Mouse (Mus musculus) CH12F3 (cell line): ENCODE measurements around the gene Bace1.
"Not testable (repeated sequence)": the region's sequence is repeated elsewhere in the genome, so short reads cannot be mapped to it uniquely, and the experiment has no call there.

Source experiments
- in situ Hi-C: fragments of 300-500 bp; cut with MboI; formaldehyde crosslinking; loops from 2 replicates; pipeline ENCODE4 v1.14.3; 2020; ENCODE audit warnings: low sequenced_read_pairs

Gene Bace1

DNA sequence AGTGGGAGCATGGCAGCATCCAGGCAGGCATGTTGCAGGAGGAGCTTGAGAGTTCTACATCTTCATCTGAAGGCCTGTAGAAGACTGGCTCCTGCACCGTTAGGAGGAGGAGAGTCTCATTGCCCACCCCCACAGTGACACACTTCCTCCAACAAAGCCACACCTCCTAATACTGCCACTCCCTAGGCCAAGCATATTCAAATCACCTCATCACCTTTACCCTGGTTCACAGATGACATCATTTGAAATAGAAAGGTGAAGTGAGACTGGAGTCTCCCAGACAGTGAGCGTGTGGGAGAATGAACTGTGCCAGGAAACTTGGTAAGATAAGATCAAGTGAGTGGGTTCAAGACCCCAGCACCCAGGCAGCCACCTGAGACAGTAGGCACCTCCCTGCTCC, 4.9 kb upstream of the Bace1 start:
- in situ Hi-C loops, result no loop called here

- in situ Hi-C loops, result no loop called here
Observed at GRCm38 (mm10) chr9:45838069-45838433, 329 bp upstream of the Bace1 start.

DNA sequence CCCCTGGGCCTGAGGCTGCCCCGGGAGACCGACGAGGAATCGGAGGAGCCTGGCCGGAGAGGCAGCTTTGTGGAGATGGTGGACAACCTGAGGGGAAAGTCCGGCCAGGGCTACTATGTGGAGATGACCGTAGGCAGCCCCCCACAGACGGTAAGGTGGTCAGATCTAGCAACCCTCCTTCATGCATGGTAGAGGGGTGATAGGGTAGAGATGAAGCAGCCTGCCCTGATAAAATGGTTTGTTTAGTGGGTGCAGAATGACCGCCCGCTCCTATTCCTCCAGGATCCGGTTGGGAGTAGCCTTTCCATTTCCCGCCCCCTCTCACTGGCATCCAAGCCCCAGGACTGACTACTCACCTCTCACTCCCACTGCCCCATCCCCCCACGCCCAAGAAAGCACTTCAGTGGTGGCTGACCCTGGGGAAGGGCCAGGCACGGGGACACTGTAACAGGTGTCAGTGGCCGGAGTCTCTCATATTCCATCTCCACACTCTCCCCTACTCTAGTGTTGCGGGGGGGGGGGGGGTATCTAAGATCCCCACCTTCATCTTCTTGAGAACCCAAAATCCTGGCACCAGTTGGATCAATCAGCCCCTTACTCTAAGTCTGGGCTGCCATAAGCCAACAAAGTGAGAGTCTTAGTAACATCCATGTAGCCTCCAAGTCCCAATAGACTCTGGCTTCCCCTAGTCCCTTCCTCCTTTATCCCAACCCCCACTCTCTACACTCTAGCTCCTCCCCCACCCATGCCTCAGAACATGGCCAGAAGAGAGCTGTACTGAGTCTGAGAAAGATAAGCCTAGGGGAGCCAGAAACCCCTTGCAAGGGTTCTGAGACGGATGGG, 980 bp downstream of the Bace1 start:
- in situ Hi-C loops, result no loop called here

DNA sequence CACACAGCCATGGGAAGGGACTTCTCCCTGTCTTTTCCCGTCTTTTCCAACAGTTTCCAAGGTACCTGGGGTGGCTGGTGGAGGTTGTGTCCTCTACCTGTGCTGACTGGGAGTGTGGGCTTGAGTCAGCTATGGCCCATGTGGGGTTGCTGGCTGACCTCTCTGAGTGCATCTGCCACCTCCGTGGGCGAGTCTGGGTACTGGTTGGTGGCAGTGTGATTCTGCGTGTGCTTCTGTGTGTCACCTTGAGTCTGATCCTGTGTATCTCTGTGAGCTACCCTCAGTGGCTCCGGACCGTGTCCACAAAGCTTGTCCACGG, 1.6 kb downstream of the Bace1 start:
- in situ Hi-C loops, result no loop called here

GRCm38 (mm10) chr9:45840331-45840730, 2.0 kb downstream of the Bace1 start:
- in situ Hi-C loops, result no loop called here

- in situ Hi-C loops, result no loop called here
Observed at GRCm38 (mm10) chr9:45841458-45841857, 3.1 kb downstream of the Bace1 start.

DNA sequence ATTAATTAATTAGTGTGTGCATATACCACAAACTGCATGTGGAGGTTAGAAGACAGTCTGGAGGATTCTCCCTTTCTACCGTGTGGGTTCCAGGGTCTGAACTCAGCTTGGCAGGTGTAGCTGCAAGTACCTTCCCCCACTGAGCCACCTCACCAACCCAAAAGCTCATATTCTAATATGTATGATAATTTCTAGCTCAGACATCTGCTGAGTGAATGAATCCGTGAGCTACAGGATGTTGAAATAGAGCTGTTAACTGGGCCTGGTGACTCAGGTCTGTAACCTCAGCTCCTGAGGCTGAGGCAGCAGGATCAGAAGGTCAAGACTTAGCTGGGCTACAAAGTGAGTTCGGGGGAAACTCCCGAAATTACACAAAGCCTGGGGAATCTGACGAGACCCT, 4.6 kb downstream of the Bace1 start:
- in situ Hi-C loops, result no loop called here

DNA sequence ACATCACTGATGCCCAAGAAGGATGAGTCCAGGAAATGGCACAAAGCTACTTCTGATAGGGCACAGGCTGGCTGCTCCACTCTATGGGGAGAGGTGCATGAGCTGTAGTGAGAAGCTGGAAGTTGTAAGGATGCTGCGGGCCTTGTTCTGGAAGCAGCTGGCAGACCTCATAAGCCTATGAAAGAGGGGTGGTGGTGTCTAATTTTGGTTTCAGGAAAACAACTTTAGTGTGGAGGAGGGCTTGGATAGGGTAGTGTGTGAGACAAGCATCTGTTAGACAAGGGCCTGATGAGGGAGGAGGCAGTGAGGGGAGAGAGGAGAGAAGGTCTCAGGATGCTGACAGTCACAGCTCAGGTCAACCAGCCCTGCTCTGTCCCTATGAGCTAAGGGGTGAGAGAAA, 5.4 kb downstream of the Bace1 start:
- in situ Hi-C loops, result no loop called here

- in situ Hi-C loops, result no loop called here
Observed at GRCm38 (mm10) chr9:45845541-45845940, 7.2 kb downstream of the Bace1 start.

DNA sequence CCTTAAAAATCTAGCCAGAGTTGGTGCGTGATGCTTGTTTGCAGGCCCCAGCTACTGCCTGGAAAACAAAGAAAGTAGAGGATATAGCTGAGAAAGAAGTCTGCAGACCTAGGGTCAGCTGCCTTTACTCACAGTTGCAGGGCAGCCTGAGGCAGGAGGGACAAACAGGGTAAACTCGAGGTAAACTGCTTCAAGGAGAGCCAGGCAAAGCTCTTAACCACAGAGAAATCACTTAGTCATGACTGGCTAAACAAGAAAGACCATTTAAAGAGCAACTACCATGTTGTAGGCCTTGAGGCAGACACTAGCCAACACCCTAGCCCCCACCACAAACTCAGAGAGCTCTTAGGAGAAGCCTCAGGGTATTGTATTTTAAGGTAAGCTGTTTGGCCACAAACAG, 7.8 kb downstream of the Bace1 start:
- in situ Hi-C loops, result not testable (repeated sequence)

DNA sequence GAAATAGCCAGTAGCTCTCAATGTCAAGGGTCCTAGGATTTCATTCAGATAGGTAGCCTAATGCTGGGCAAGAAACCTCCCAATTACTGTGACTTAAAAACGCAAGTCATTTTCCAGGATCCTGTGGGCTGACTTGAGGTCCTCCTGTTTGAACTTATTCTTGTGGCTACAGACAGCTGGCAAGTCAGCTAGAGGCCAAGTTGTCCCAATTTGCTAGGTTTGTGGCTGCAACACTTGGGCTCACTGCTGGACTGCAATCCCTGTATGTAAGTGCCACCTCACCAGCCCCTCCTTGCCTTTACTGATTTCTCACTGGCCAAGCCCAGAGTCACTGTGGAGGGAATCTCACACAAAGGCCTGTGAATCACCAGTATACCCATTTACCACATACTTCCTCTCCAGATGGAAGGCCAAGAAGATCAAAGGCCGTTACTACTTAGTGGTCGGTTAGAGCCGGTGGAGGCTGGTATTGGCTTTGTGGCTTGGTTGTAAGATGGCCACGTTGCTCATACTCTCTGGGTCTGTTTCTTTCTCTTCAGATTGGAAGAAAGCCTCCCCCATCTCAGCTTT, 8.6 kb downstream of the Bace1 start:
- in situ Hi-C loops, result no loop called here

DNA sequence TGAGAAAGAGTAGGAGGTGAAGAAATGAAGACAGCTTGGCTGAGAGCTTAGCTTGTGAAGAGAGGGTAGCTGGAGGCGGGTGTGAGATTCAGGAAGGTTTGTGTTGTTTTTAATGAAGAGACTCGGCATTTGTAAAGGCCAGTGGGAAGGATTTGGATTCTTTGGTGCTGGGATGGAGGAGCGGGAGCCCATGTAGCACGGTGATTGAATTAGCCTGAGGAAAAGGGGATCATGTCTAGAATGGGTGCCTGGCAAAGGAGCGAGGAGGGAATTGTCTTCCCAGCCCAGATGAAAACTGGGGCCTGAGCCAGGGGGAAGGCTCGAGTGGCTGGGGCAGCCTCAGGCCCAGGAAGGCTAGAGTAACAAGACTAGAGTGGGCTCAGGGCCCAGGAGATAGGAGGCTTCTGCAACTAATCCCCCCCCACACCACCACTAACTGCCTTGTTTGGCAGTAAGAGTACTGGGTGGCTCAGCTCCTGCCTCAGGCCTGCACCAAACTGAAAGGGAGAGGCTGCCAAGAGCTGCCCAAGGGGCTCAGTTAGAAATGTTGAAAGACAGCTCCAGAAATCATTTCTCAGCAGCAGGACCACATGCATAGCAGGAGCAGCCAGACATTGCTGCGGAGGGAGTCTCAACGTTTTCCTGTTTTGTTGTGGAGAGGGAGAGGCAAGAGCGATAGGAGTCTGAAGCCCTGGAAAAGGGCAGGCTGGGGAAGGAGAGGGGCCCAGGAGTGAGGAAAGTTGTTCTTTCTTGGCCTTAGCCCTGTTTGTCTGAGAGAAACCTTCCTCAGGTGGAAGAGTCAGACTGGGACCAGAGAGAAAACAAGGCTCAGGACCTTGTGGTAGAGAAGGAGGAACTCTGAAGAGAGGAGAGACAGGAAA, 11.4 kb downstream of the Bace1 start:
- in situ Hi-C loops, result no loop called here

DNA sequence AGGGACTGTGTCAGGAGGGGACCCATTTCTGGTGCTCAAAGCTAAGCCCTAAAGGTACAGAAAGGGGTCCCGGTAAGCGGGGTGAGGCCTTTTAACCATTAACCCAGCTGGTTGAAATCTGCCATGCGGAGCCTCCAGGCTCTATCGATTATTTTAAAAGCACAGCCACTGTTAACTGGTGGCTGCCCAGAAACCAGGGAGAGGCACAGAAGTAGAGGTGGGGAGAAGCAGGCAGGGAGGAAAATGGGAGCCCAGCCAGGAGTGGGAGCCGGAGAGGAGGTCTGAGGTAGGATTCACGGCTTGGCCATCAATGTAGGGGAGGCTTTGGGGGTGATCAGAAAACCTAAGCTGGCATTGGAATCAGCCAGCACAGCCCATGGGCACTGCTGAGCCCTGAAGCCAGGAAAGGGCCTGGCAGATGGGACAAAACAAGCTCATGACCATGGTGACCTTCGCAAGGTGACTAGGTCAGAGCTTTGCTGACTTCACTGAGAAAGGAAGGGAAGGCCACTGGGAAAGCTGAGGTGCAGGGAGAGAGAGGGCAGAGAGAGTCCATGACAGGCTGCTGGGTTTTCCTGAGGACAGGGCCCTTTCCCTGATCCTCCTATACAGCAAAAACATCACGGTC, 12.3 kb downstream of the Bace1 start:
- in situ Hi-C loops, result no loop called here

- in situ Hi-C loops, result no loop called here
Observed at GRCm38 (mm10) chr9:45851330-45851729, 12.9 kb downstream of the Bace1 start.

GRCm38 (mm10) chr9:45851776-45852175, 13.4 kb downstream of the Bace1 start:
- in situ Hi-C loops, result no loop called here

- in situ Hi-C loops, result no loop called here
Observed at GRCm38 (mm10) chr9:45853695-45854094, 15.3 kb downstream of the Bace1 start.

DNA sequence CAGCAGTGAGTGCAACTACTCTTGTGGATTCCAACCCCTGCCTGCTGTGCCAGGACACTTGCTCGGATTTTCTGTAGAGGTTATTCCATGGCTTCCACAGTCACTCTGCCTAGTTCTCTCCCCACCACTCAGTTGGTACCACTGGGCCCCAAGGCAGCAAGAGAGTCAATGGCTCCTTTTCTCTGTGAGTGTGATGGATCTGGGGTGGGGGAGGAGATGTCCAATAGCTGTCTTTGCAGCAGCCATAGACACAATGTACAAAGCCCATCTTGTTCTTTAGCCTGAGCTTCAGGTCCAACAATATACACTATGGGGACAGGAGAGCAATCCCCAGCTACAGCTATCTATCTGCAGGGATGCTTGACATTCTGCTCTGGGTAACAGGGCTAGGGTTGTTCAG, 15.8 kb downstream of the Bace1 start:
- in situ Hi-C loops, result no loop called here

DNA sequence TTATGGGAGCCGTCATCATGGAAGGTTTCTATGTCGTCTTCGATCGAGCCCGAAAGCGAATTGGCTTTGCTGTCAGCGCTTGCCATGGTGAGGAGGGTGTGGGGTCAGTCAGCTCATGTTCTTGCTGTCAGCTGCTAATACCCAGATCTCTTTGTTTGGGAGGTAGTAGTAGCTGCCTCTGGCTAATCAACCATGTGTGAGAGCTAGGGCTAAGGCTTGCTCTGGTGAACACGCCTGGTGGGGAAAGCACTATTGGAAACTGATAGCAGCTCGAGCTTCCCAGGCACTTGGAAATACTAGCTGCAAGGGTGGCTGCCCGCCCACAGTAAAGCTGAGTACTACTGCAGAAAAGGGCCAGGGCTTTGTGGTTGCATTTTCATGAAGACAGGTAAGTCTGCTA, 21.0 kb downstream of the Bace1 start:
- in situ Hi-C loops, result no loop called here

DNA sequence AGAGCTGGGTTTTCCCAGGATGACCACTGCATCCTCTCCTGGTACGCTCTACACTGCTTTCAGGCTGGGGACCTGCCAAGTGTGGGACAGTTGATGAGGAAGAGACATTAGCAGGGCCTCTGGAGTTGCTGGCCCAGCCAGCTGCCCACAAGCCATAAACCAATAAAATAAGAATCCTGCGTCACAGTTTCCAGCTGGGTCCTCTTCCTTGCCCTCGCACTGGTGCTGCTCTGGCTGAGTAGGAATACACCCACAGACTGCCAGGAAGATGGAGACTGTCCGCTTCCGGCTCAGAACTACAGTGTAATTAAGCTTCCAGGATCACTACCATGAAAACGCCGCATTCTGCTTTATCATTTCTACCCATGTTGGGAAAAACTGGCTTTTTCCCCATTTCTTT, 23.4 kb downstream of the Bace1 start:
- in situ Hi-C loops, result no loop called here

- in situ Hi-C loops, result no loop called here
Observed at GRCm38 (mm10) chr9:45869181-45869580, 30.8 kb downstream of the Bace1 start.

- in situ Hi-C loops, result no loop called here
Observed at GRCm38 (mm10) chr9:45870265-45870664, 31.9 kb downstream of the Bace1 start.
